Mouse (Mus musculus): Measurements from ENCODE around the gene Nmnat3.

DNA sequence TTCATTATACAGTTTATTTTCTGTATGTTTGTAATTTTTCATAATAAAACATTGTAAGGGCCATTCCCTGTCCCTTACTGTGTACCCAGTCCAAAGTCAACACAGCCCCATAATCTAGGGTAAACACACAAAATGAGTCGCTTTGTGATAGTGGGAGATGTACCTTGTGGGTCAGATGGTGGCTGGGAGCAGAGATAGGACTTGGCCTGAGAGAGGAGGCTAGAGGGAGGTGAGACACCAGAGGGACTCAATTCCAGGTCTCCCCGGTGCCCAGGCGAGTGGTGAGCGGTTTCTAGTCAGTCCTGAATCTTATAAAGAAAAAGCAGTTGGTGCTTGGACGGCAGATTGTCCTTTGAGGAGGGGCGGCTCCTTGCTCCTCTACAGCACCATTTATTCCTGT is 26.4 kb downstream of the Nmnat3 start:
- TF ChIP-seq CTCF (IDR thresholded peaks at IDR 0.05) = no peak
- TF ChIP-seq POLR2A (IDR thresholded peaks at IDR 0.05; ENCODE audit: insufficient read depth, low read depth, low read length) = no peak
